Mouse (Mus musculus) hindbrain, embryonic 10.5 days (tissue): ENCODE measurements around the gene Nfic. TPM values are rescaled to one million over a fixed set of nuclear protein-coding genes. Genes with fewer than 3 reads are reported as not detected.

Experiments
- DNase-seq: peaks from one replicate; pipeline ENCODE4 v3.0.0-alpha.2; 2017; ENCODE audit warnings: low spot score
- H3K27ac ChIP-seq: fragments of 300-500 bp; sonication (generic); 2 replicates; pipeline ENCODE4 v1.5.1; 2016; ENCODE audit warnings: mild to moderate bottlenecking, moderate library complexity
- H3K27me3 ChIP-seq: fragments of 300-500 bp; sonication (generic); 2 replicates; pipeline ENCODE4 v1.6.1; 2016; ENCODE audit warnings: mild to moderate bottlenecking; ENCODE audit not compliant: poor library complexity, insufficient read depth, severe bottlenecking
- H3K36me3 ChIP-seq: fragments of 300-500 bp; sonication (generic); 2 replicates; pipeline ENCODE4 v1.6.1; 2016; ENCODE audit warnings: mild to moderate bottlenecking, moderate library complexity
- H3K4me1 ChIP-seq: fragments of 300-500 bp; sonication (generic); replicated peaks from 2 replicates; pipeline ENCODE4 v1.6.1; 2016; ENCODE audit warnings: mild to moderate bottlenecking
- H3K4me3 ChIP-seq: fragments of 300-500 bp; sonication (generic); 2 replicates; pipeline ENCODE4 v1.5.1; 2016; ENCODE audit warnings: mild to moderate bottlenecking, moderate library complexity
- H3K9me3 ChIP-seq: fragments of 300-500 bp; sonication (generic); 2 replicates; pipeline ENCODE4 v1.6.1; 2016; ENCODE audit warnings: mild to moderate bottlenecking, moderate library complexity
- WGBS: fragments of 180-500 bp; shearing (Covaris S2); methylation state at CpG from one replicate; pipeline ENCODE4 v1.1.7; 2016; 5-methylcytosine and 5-hydroxymethylcytosine counted together
- polyA plus RNA-seq: library from polyadenylated mRNA; unstranded; fragments of >200 nt; fragmentation: Nextera tagmentation; extraction: Ambion mirVana; gene quantifications from 2 replicates; pipeline ENCODE4 v1.2.1, GENCODE M21; 2016

The Nfic gene
- polyA plus RNA-seq, 1 experiment from 2014 or later = 16.0 TPM

DNA sequence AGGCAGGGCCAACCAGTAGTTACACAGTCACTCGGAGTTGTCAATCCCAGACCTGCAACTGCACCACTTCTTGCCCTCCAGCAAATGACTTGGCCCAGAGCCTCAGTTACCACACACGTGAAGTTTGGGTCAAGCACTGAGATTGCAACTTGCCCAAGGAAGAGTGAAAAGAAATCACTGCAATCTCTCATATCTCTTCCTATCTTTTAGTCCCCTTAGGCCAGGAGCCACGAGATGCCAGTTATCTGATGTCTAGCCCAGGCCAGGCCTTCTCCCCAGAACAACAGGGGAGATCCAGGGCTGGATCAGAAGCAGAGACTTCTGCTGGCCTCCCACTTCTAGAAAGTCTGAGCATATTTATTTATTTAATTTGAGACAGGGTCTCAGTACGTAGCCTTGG lies 99.9 kb downstream of the Nfic start:
- H3K27ac ChIP-seq = no peak overlapping the region
- H3K9me3 ChIP-seq = no peaks in the 10 kb centered on the region
- peaks cover 36% of the 10 kb centered on the region for H3K27me3 ChIP-seq
- H3K4me3 ChIP-seq = 0 out of 2 replicates have a peak overlapping the region, but pooled peaks have one; percentile 9
- WGBS = 78% methylated on average over 4 of the region's 4 CpGs
- H3K36me3 ChIP-seq = 0 out of 2 replicates have a peak, but pooled peaks cover 5% of the 10 kb centered on the region
- peaks cover 60% of the 10 kb centered on the region for H3K4me1 ChIP-seq
- no peak for DNase-seq

DNA sequence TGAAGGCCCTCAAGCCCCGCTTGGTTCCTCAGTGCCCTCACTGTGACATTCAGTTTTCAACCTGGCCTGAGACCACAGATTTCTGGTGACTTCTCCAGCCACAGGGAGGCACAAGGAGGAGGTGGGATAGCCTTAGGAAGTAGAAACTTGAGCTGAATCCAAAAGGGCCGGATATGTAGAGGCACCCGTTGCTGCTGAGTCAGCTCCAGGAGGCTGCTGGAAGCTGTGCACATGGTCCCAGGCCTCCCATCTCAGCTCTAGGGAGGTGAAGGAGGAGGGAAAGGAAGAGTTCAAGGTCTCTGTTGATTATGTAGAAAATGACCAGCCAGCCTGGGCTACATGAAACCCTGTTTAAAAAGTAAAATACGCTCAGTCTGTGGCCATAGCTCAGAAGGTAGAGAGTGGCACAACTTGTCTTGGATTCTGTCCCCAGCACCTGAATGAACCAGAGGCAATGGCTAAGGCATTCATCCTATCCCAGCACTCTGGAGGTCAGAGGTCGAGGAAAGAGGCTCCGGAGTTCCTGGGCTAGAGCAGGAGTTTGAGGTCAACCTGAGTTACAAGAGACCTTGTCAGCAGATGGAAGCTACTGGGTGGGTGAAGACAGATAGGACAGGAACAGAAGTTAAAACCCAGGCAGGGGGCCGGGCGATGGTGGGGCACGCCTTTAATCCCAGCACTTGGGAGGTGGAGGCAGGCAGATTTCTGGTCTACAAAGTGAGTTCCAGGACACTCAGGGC lies 100.5 kb downstream of the Nfic start:
- no peak for DNase-seq
- Histone ChIP-seq H3K36me3 (0 out of 2 replicates have a peak, but pooled peaks cover 1% of the 10 kb centered on the region), H3K9me3 (no peaks in the 10 kb centered on the region), H3K27me3 (peaks cover 35% of the 10 kb centered on the region), H3K4me3 (no peak overlapping the region), H3K4me1 (peaks cover 55% of the 10 kb centered on the region), H3K27ac (no peak overlapping the region)
- 66% methylated on average over 9 of the region's 9 CpGs for WGBS

DNA sequence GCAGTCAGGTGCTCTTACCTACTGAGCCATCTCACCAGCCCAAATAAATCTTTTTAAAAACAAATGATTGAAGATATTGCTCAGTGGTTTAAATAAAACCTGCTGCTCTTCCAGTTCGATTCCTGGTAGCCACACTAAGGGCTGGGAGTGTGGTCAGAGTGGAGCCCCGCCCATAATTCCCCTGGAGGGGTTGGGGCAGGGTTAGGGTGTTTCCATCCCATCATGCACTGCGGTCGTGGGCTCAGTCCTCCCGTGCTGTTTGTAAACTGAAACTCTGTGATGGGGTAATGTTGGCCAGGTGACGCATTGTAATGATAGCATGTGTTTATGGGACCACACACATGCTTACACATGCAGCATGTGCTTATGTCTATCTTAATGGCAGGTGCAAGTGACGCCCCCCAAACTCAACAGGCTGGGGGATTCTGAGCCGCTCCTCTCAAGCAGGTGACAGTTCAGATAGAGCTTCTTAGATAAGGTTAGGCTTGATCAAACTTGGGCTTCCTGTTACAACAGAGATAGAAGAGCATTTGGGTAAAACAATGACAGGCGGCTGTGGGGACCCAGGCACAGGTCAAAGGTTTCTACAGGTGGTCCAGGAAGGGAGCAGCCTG lies 103.7 kb downstream of the Nfic start:
- Histone ChIP-seq H3K36me3 (peaks cover 20% of the 10 kb centered on the region), H3K4me3 (no peak overlapping the region), H3K9me3 (no peaks in the 10 kb centered on the region), H3K27ac (no peak overlapping the region), H3K4me1 (peaks cover 57% of the 10 kb centered on the region), H3K27me3 (peaks cover 39% of the 10 kb centered on the region)
- no peak for DNase-seq
- WGBS = 27% methylated on average over 9 of the region's 9 CpGs

DNA sequence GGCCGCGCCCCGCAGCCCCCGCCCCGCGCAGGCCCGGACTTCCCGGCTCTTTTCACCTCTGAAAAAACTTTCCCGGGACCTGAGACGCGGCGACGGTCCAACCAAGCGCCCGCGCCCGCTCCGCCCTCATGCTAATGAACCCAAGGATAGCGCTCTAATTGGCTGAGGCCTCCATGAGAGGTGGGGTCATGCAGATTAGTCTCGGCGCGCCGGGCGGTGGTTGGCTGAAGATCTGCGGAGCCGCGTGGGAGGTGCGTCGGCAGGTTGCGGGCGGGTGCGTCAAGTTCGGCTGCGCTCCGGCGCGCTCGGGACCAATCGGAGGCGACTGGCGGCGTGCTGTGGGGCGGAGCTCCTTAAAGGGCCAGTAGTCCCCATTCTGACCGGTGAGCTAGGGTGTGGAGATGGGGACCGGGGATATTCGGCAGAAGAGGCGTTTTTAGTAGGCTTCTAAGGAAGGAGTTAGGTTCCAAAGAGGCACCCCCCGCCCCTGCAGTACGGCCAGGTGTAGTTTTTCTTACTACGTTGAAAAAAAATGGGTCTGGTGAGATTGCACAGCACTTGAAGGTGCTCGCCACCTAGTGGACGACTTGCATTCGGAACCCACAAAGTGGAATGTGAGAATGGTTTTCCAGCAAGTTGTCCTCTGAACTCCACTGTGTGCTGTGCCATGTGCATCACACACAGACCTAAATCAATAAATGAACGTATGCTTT lies 104.9 kb downstream of the Nfic start, which contains the start of gene Hmg20b:
Hmg20b (minus strand) TSS at position 130 of the 713 bp plus-strand sequence.
- Histone ChIP-seq H3K4me3 (peak within 1 kb of the TSS; percentile 92), H3K9me3 (no peaks in the 10 kb centered on the region), H3K27ac (peak within 1 kb of the TSS; percentile 89), H3K27me3 (peaks cover 39% of the 10 kb centered on the region), H3K36me3 (peaks cover 32% of the 10 kb centered on the region), H3K4me1 (peaks cover 57% of the 10 kb centered on the region)
- WGBS = under 1% methylated on average over 54 of the region's 54 CpGs
- DNase-seq = peak; percentile 100

DNA sequence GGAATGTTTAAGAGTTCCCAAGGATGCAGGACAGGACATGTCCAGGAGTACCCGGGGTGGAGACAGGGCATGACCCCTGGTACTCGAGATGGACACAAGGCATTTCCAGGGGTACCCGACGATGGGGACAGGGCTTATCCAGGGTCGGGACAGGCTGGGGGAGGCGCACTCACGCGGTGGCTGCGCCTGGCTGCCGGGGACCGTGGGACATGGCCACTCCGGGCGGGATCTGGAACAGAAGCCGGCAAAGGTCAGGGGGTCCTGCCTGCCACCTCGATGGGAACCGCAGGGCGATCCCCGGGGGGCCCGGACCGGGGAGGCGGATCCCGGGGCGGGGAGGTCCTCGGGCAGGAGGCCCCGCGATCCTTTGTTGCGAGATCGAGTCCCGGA lies 105.5 kb downstream of the Nfic start:
- Histone ChIP-seq H3K4me3 (peak overlapping the region; percentile 92), H3K36me3 (peaks cover 38% of the 10 kb centered on the region), H3K27ac (peak overlapping the region; percentile 89), H3K9me3 (no peaks in the 10 kb centered on the region), H3K27me3 (peaks cover 42% of the 10 kb centered on the region), H3K4me1 (peaks cover 55% of the 10 kb centered on the region)
- no peak for DNase-seq
- under 1% methylated on average over 29 of the region's 29 CpGs for WGBS

DNA sequence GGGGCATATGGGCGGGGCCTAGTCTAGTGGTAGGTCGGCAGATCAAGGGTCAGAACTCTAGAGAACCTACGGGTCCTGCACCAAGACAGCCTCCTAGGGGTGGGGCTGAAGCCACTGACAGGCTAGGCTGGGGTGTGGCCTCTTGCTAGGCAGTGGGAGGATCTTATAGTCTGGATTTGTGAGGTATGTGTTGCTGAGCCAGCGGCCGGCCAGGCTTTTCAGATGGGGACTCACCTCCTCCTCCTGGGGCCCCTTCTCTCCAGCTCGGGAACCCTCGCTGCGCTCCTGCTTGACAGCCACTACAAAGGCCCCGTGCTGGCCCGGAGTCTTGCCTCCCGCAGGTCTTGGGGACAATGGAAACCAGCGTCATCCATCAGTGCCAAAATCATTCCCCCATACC lies 106.3 kb downstream of the Nfic start:
- peaks cover 50% of the 10 kb centered on the region for H3K27me3 ChIP-seq
- H3K36me3 ChIP-seq = peaks cover 38% of the 10 kb centered on the region
- H3K4me1 ChIP-seq = peaks cover 47% of the 10 kb centered on the region
- no peaks in the 10 kb centered on the region for H3K9me3 ChIP-seq
- 4% methylated on average over 12 of the region's 12 CpGs for WGBS
- H3K4me3 ChIP-seq = peak overlapping the region; percentile 92
- DNase-seq = peak; percentile 47
- H3K27ac ChIP-seq = peak overlapping the region; percentile 89

DNA sequence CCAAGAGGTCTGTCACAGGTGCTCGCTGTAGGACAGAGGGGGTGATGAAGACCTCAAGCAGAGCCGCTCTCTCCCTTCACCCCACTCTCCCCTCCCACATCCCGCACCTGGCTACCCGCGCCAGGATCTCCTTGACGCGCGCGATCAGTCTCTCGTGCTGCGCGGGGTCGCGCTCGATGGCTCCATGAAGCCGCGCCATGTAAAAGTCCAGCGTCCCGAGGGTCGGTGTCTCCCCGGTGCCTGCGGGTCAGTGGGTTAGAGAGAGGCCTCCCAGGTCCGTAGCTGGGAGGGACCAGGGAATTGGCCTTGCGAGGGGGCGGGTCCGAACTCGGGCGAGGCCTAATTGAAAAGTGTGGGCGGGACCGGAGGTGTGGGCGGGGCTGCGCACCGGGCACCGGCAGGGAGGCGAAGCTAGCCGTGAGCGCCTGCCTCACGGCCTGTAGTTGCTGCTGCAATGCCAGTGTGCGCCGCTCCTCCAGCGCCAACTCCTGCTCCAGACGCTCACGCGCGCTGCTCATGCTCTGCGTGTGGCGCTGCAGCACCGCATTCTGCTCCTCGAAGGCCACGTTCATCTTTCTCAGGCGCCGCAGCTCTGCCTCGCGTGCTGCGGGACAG lies 108.9 kb downstream of the Nfic start:
- Histone ChIP-seq H3K27ac (peak overlapping the region; percentile 17; the same call in 1 of the 2 replicates), H3K36me3 (peaks cover 38% of the 10 kb centered on the region), H3K4me1 (peaks cover 56% of the 10 kb centered on the region), H3K9me3 (no peaks in the 10 kb centered on the region), H3K4me3 (peak overlapping the region; percentile 46), H3K27me3 (peaks cover 75% of the 10 kb centered on the region)
- WGBS = 6% methylated on average over 55 of the region's 55 CpGs
- DNase-seq = peak; percentile 73

Other genes with a start within 250 kb of the Nfic start
- gene Atcay, start 224.8 kb downstream of the Nfic start, polyA plus RNA-seq = 7.6 and 25.9 TPM in 2 replicates
- gene Zfr2, start 222.5 kb downstream of the Nfic start, polyA plus RNA-seq = 5.1 and 6.7 TPM in 2 replicates
- 3.9 and 4.9 TPM in 2 replicates for gene Matk, start 202.7 kb downstream of the Nfic start, polyA plus RNA-seq
- 238 and 239 TPM in 2 replicates for gene Mrpl54, start 188.7 kb downstream of the Nfic start, polyA plus RNA-seq
- gene Apba3, start 188.7 kb downstream of the Nfic start, polyA plus RNA-seq = 46.2 and 54.6 TPM in 2 replicates
- 7.0 and 9.0 TPM in 2 replicates for gene Tjp3, start 164.1 kb downstream of the Nfic start, polyA plus RNA-seq
- 62.1 and 78.5 TPM in 2 replicates for gene Pip5k1c, start 162.7 kb downstream of the Nfic start, polyA plus RNA-seq
- gene Cactin, start 134.5 kb downstream of the Nfic start, polyA plus RNA-seq = 53.2 and 58.8 TPM in 2 replicates
- gene Tbxa2r, start 126.9 kb downstream of the Nfic start, polyA plus RNA-seq = 3.3 and 3.6 TPM in 2 replicates
- not detected in 2 replicates for gene Gipc3, start 112.4 kb downstream of the Nfic start, polyA plus RNA-seq
- gene Hmg20b, start 105.2 kb downstream of the Nfic start, polyA plus RNA-seq = 111 and 128 TPM in 2 replicates
- gene Mfsd12, start 98.1 kb downstream of the Nfic start, polyA plus RNA-seq = 9.2 and 12.9 TPM in 2 replicates
- 0.61 and 0.62 TPM in 2 replicates for gene 4930404N11Rik, start 89.8 kb downstream of the Nfic start, polyA plus RNA-seq
- 138 and 143 TPM in 2 replicates for gene Fzr1, start 77.1 kb downstream of the Nfic start, polyA plus RNA-seq
- 95.8 and 98.2 TPM in 2 replicates for gene Dohh, start 71.2 kb downstream of the Nfic start, polyA plus RNA-seq
- gene Gm48551, start 71.2 kb downstream of the Nfic start, polyA plus RNA-seq = 4.0 and 4.8 TPM in 2 replicates
- gene Gm48552, start 66.6 kb downstream of the Nfic start, polyA plus RNA-seq = 1.0 and 2.5 TPM in 2 replicates
- gene Smim24, start 62.6 kb downstream of the Nfic start, polyA plus RNA-seq = 2.7 and 3.0 TPM in 2 replicates
- 3.1 and 12.9 TPM in 2 replicates for gene Celf5, start 27.1 kb upstream of the Nfic start, polyA plus RNA-seq
- 87.4 and 92.6 TPM in 2 replicates for gene Ncln, start 40.8 kb upstream of the Nfic start, polyA plus RNA-seq
- gene S1pr4, start 44.5 kb upstream of the Nfic start, polyA plus RNA-seq = 0.39 and 0.42 TPM in 2 replicates
- 0.63 and 1.6 TPM in 2 replicates for gene Gna15, start 68.6 kb upstream of the Nfic start, polyA plus RNA-seq
- gene Gna11, start 89.6 kb upstream of the Nfic start, polyA plus RNA-seq = 71.2 and 76.9 TPM in 2 replicates
- gene Aes, start 103.9 kb upstream of the Nfic start, polyA plus RNA-seq = 297 and 430 TPM in 2 replicates
- gene Tle2, start 118.9 kb upstream of the Nfic start, polyA plus RNA-seq = 8.6 and 15.7 TPM in 2 replicates
- 6.9 and 7.1 TPM in 2 replicates for gene Tle6, start 145.4 kb upstream of the Nfic start, polyA plus RNA-seq
- 1.3 and 2.1 TPM in 2 replicates for gene BC025920, start 150.6 kb upstream of the Nfic start, polyA plus RNA-seq
- gene Sirt6, start 172.2 kb upstream of the Nfic start, polyA plus RNA-seq = 52.5 and 57.3 TPM in 2 replicates
- gene Ankrd24, start 172.9 kb upstream of the Nfic start, polyA plus RNA-seq = 6.8 and 7.5 TPM in 2 replicates
- gene Gm10778, start 193.4 kb upstream of the Nfic start, polyA plus RNA-seq = 3.6 and 5.7 TPM in 2 replicates
- gene Zfp433, start 249.2 kb upstream of the Nfic start, polyA plus RNA-seq = 18.0 and 19.8 TPM in 2 replicates